Mouse (Mus musculus) thymus, adult 2 months (tissue): ENCODE data around the gene Zfp719.

ENCODE experiments used
- CTCF ChIP-seq: fragments of 200-500 bp; IDR thresholded peaks from 2 replicates; pipeline ENCODE4 v1.5.1; 2012; ENCODE audit warnings: mild to moderate bottlenecking, control low read depth, low read length, moderate library complexity, borderline replicate concordance; ENCODE audit not compliant: control insufficient read depth, poor library complexity, insufficient read depth; ENCODE audit errors: extremely low read depth
- POLR2A ChIP-seq: fragments of 200-500 bp; IDR thresholded peaks from 2 replicates; pipeline ENCODE4 v1.6.1; 2012; ENCODE audit warnings: mild to moderate bottlenecking, low read length, control low read depth, moderate library complexity; ENCODE audit not compliant: control insufficient read depth, poor library complexity, insufficient read depth; ENCODE audit errors: extremely low read depth

GRCm38 (mm10) chr7:43545656-43546545 lies 33.5 kb upstream of the Zfp719 start:
- TF ChIP-seq CTCF (no peak), POLR2A (no peak)
